Mouse (Mus musculus) left cerebral cortex, adult 8-10 months (tissue): ENCODE measurements at regions not wholly inside any gene's neighbourhood (a gene's known extent, or its start where the extent isn't known, plus 50 kb on each side); places are given as distances from the start of the nearest gene placed in this dataset.
A peak's percentile ranks its signal among the peaks of the same experiment; 100 is the strongest.

ENCODE experiments used
- DNase-seq, 2 experiments: peaks; one replicate each; pipeline ENCODE4 v3.0.0; 2022; ENCODE audit warnings: low spot score in 2 of 2

DNA sequence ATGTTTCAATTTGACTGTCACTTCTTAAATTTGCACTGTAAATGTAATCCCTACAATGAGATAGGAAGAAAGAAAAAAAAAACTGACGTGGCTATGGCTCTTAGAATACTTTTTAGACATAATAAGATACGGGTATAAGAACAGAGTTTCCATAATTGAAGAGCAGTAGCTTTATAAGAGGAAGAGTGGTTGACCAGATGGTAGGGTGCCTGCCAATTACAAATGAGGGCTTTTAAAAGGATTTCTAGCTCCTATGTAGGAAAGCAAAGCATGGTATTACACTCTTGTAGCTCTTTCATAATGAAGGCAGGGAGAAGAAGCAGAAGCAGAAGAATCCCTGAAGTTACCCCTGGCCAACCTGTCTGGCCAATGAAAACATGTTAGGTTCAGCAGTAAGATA lies 239.7 kb upstream of the Car10 start:
- DNase-seq: no peak

DNA sequence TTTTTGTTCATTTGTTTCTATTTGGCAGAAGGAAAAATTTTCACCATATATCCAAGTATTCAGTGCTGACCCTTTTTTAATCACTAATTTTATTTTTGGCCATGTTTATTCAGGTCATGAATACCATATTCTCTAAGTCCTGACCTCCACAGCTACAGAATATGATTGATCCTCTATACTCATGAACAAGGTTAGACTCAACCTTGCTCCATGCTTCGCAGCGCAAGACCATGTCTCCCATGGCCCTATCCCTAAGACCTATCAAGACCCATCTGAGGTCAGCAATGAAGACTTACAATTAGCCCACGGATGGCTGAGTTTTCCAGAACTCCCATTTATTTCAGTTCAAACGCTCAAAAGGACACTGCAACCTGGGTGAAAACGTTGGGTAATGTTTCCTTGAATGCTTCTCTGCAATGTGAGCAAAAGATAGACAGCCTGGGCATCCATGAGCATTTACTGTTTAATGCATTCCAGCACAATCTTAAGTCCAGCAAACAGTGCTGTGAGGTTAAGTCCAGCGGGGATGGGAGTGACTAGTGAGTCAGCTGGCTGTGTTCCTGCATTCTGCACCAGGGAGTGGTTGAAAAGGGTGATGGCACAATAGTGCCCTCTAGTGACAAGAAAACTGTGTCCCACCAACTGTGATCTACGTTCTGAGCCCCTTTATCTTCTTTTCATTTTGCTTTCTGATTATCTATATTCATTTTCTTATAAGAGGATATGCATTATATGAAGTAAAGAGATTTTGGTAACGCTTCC lies 208.0 kb upstream of the Car10 start:
- DNase-seq: peak in 1 of 2 experiments; percentile 38

DNA sequence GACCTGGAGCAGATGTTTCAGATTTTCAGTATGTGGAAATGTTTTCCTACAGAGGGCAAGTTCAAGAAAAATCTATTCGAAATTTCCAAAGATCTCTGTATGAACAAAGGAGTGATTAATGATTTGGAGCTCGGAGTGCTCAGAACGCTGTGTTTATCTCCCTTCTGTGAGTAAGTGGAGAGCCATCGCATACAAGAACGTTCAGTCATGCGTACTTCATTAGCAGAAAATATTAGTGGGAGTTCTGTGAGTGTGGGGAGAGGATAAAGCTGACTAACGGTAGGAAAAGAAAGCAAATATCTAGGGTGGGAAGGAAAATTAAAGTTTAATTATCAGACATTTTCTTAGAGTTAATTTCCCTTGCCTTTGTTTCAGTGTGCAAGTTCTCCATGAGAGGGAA lies 198.5 kb upstream of the Car10 start:
- no peak for DNase-seq
